Mouse (Mus musculus) midbrain, embryonic 13.5 days (tissue): Measurements from ENCODE around the gene Gpr155. TPM values are rescaled to one million over a fixed set of nuclear protein-coding genes. Genes with fewer than 3 reads are reported as not detected.

Experiments used
- ATAC-seq: fragments of 200-750 bp; cut with Nextera tagmentation; 2 replicates; pipeline ENCODE4 v1.8.0; 2017; ENCODE audit warnings: mild to moderate bottlenecking, moderate TSS enrichment, moderate library complexity
- H3K27ac ChIP-seq: fragments of 300-500 bp; sonication (generic); 2 replicates; pipeline ENCODE4 v1.5.1; 2015; ENCODE audit warnings: inconsistent platforms, mild to moderate bottlenecking, moderate library complexity
- H3K27me3 ChIP-seq: fragments of 300-500 bp; sonication (generic); 2 replicates; pipeline ENCODE4 v1.6.1; 2015; ENCODE audit warnings: mild to moderate bottlenecking, inconsistent platforms
- H3K36me3 ChIP-seq: fragments of 300-500 bp; sonication (generic); 2 replicates; pipeline ENCODE4 v1.6.1; 2015; ENCODE audit warnings: mild to moderate bottlenecking, inconsistent platforms
- H3K4me1 ChIP-seq: fragments of 300-500 bp; sonication (generic); replicated peaks from 2 replicates; pipeline ENCODE4 v1.6.1; 2015; ENCODE audit warnings: inconsistent platforms
- H3K4me2 ChIP-seq: fragments of 300-500 bp; sonication (generic); replicated peaks from 2 replicates; pipeline ENCODE4 v1.6.1; 2015; ENCODE audit warnings: moderate library complexity, mild to moderate bottlenecking, inconsistent platforms
- H3K4me3 ChIP-seq: fragments of 300-500 bp; sonication (generic); replicated peaks from 2 replicates; pipeline ENCODE4 v1.5.1; 2015; ENCODE audit warnings: mild to moderate bottlenecking, inconsistent platforms
- H3K9ac ChIP-seq: fragments of 300-500 bp; sonication (generic); replicated peaks from 2 replicates; pipeline ENCODE4 v1.6.1; 2015; ENCODE audit warnings: mild to moderate bottlenecking, inconsistent platforms
- H3K9me3 ChIP-seq: fragments of 300-500 bp; sonication (generic); 2 replicates; pipeline ENCODE4 v1.6.1; 2016; ENCODE audit warnings: mild to moderate bottlenecking, inconsistent platforms
- WGBS: fragments of 180-500 bp; shearing (Covaris S2); methylation state at CpG from one replicate; pipeline ENCODE4 v1.1.7; 2015; 5-methylcytosine and 5-hydroxymethylcytosine counted together
- polyA plus RNA-seq: library from polyadenylated mRNA; unstranded; fragments of >200 nt; fragmentation: Nextera tagmentation; extraction: Ambion mirVana; gene quantifications from 2 replicates; pipeline ENCODE4 v1.2.1, GENCODE M21; 2015

The Gpr155 gene
- polyA plus RNA-seq, 1 experiment from 2014 or later: 10.2 TPM

DNA sequence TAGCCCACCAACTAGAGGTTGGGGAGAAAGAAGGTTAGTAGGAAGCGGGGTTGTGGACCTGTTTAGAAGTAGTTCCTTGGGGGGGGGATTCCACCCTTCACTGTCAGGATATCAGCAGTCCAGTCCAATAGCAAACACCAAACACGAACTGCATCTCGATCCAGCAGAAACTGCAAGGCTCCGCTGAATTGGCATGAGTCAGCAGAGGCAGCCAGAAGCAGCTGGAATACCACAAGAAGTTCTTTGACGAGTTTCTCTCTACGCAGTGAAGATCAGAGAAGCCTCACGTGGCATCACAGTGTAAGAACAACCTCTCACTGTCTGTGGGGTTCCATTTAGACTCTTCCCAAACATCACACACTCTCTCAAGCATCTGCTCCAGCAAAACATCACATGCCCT lies 18.6 kb upstream of the Gpr155 start:
- WGBS: 91% methylated on average over 7 of the region's 7 CpGs
- no peaks in the 10 kb centered on the region; the same call in 1 of the 2 replicates for H3K4me1 ChIP-seq
- H3K9me3 ChIP-seq: no peaks in the 10 kb centered on the region
- H3K27ac ChIP-seq: no peak overlapping the region
- no peak overlapping the region for H3K4me3 ChIP-seq
- H3K4me2 ChIP-seq: no peak overlapping the region
- H3K9ac ChIP-seq: no peak overlapping the region
- no peaks in the 10 kb centered on the region for H3K36me3 ChIP-seq
- no peaks in the 10 kb centered on the region for H3K27me3 ChIP-seq
- ATAC-seq: no peak

DNA sequence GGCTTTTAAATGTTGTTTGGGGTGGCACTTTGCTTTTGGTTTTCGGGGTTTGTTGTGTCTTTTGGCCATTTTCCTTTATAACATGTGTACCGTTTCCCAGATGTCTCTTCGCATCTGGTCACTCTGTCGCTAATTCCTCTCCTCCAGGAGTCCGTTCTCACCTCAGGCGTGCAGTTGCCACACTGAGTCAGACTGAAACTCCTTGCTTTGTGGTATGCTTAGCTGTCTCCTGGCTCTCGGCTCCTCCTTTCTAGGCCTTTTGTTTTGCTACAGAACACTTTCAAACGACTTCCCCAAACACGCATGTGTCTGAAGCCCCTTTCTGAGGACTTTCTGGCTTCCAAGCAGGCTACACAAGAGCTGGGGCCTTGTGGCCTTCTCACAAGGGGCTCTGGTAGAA lies 18.1 kb upstream of the Gpr155 start:
- Histone ChIP-seq H3K9me3 (no peaks in the 10 kb centered on the region), H3K27ac (no peak overlapping the region), H3K27me3 (no peaks in the 10 kb centered on the region), H3K4me3 (no peak overlapping the region), H3K4me2 (no peak overlapping the region), H3K9ac (no peak overlapping the region), H3K36me3 (no peaks in the 10 kb centered on the region), H3K4me1 (no peaks in the 10 kb centered on the region; the same call in 1 of the 2 replicates)
- 85% methylated on average over 9 of the region's 9 CpGs for WGBS
- ATAC-seq: no peak

DNA sequence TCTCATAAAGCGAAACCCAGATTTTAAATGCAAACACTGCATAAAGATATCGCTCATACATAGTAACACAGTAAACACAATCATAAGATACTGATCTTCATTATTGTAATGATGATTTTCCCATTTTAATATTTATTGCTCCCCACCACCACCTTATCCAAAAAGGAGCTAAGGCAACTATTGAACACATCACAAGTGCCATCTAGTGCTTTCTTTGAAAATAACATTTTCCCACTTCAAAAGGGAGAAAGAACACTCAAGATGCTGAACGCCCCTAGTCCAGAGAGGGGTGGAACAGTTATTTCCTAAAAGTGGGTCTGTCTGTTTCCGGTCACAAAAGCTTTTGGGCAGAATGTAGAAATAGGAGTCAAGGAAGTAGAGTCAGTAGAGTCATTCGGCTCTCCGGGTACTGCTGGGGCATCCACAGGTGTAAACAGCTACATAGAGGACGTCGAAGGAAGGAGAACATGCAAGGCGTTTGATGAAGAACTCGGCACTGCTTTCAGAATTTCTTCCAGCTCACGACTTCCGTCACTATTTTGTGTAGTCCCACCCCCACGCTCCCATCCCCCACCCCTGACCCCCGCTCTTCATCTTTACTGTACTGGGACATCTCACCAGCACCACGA lies 17.1 kb upstream of the Gpr155 start:
- no peak overlapping the region for H3K27ac ChIP-seq
- H3K4me2 ChIP-seq: no peak overlapping the region
- no peaks in the 10 kb centered on the region for H3K36me3 ChIP-seq
- no peak overlapping the region for H3K9ac ChIP-seq
- no peaks in the 10 kb centered on the region; the same call in 1 of the 2 replicates for H3K4me1 ChIP-seq
- no peaks in the 10 kb centered on the region for H3K9me3 ChIP-seq
- H3K27me3 ChIP-seq: no peaks in the 10 kb centered on the region
- ATAC-seq: no peak
- no peak overlapping the region for H3K4me3 ChIP-seq
- 86% methylated on average over 15 of the region's 15 CpGs for WGBS

DNA sequence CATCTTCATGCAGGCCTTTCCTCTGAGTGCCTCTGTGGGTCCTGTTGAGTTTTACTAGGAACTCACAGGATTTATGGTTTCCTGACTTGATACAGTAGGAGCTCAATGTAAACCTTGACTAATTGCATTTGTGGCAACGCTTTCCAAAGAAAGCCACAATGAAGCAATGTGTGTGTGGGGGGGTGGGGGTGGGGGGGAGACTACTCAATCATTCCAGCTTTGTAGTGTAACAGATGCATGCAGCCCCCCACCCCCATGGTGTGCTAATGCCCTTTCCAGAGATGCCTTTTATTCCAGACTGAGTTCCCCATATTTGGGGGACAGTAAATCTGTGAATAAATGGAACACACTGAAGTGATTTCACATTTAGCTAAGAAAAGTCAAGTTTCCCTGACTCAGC lies 15.3 kb upstream of the Gpr155 start:
- Histone ChIP-seq H3K27me3 (no peaks in the 10 kb centered on the region), H3K9me3 (no peaks in the 10 kb centered on the region), H3K4me3 (no peak overlapping the region), H3K27ac (no peak overlapping the region), H3K36me3 (no peaks in the 10 kb centered on the region), H3K4me2 (no peak overlapping the region), H3K9ac (no peak overlapping the region), H3K4me1 (no peaks in the 10 kb centered on the region; the same call in 1 of the 2 replicates)
- ATAC-seq: no peak
- WGBS: 83% methylated on average over 1 of the region's 1 CpGs

DNA sequence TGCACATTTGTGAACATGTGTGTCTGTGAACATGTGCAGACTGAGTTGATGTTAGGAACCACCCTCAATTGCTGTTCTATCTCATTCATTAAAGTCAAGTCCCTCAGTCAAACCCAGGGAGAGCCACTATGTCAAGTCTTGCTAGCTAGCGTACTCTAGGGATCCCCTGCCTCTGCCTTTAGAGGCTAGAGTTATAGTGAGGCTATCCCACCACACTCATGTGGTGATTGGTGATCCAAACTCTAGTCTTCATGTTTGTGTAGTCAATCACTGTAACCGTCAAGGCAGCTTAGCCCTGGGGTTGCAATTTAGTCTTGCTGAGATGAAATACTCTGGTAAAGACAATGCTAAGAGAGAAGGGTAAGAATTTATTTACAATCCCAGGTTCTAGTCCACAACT lies 11.1 kb upstream of the Gpr155 start:
- no peaks in the 10 kb centered on the region for H3K9me3 ChIP-seq
- H3K27me3 ChIP-seq: no peaks in the 10 kb centered on the region
- H3K4me2 ChIP-seq: no peak overlapping the region
- H3K4me3 ChIP-seq: no peak overlapping the region
- ATAC-seq: no peak
- no peak overlapping the region for H3K27ac ChIP-seq
- H3K9ac ChIP-seq: no peak overlapping the region
- WGBS: 96% methylated on average over 2 of the region's 2 CpGs
- H3K36me3 ChIP-seq: no peaks in the 10 kb centered on the region
- no peaks in the 10 kb centered on the region; the same call in 1 of the 2 replicates for H3K4me1 ChIP-seq

DNA sequence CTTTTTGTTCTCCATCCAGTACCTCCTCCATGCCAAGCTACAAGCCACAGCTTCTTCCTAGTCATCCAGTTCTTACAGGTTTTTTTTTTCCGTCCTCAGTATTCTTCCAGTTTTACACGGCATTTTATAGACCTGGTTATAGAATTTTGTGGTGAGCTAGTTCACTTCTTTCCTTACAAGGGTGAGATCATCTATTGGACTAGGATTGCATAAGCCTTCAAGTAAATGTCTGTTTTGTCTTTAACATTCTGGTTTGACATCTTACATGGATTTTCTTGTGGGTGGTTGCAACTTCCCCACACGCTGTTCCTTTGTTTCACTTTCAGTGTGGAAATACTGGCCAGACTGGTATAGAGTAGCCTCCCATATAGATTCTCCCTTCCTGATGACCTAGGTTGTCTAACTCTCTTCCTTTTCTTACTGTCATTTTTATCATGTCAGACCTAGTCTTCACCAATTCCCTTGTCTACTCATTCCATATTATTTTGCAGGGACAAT lies 10.5 kb upstream of the Gpr155 start:
- no peak for ATAC-seq
- H3K9me3 ChIP-seq: no peaks in the 10 kb centered on the region
- no peak overlapping the region for H3K27ac ChIP-seq
- H3K4me2 ChIP-seq: no peak overlapping the region
- H3K36me3 ChIP-seq: no peaks in the 10 kb centered on the region
- no peaks in the 10 kb centered on the region; the same call in 1 of the 2 replicates for H3K4me1 ChIP-seq
- no peaks in the 10 kb centered on the region for H3K27me3 ChIP-seq
- H3K4me3 ChIP-seq: no peak overlapping the region
- no peak overlapping the region for H3K9ac ChIP-seq
- 96% methylated on average over 3 of the region's 3 CpGs for whole genome bisulfite sequencing

DNA sequence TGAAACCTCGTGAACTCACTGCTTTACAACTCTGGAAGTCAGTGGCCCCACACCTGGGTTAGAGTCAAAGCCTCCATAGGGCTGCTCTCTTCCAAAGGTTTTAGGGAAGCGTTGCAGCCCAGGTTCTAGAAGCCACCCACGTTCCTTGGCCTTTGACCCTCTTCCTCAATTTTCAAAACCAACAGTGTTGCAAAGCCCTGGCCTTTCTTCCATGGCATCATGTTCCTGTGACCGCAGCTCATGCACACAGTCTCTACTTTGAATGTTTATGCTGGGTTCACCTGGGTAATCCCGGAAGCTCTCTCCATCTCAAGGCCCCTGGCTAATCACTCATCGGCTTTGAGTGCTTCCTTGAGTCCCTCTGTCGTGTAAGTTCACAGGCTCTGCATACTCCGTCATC lies 9.1 kb upstream of the Gpr155 start:
- H3K36me3 ChIP-seq: no peaks in the 10 kb centered on the region

DNA sequence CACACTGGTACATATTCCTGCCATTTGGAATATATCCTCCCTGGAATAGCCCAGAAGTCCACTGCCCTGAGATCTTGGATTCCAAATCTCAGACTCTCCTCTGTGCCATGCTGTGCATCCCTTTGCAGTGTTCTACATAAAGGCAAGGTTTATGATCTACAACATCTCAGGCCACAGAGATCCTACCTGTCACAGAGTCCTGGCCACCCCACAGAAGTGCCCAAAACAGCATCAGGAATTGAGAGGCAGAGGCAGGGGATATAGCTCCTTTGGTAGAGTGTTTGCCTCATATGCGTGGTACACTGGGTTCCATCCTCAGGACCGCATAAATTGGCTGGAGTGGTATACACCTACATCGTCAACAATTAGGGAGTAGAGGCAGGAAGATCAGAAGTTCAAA lies 8.1 kb upstream of the Gpr155 start:
- 96% methylated on average over 3 of the region's 3 CpGs for WGBS
- Histone ChIP-seq H3K9me3 (no peaks in the 10 kb centered on the region), H3K4me3 (no peak overlapping the region), H3K27me3 (no peaks in the 10 kb centered on the region), H3K9ac (no peak overlapping the region), H3K4me2 (no peak overlapping the region), H3K4me1 (no peaks in the 10 kb centered on the region), H3K36me3 (no peaks in the 10 kb centered on the region), H3K27ac (no peak overlapping the region)
- no peak for ATAC-seq

More for the DNA sequence above, 9.1 kb upstream of the Gpr155 start:
- Histone ChIP-seq H3K27me3 (no peaks in the 10 kb centered on the region), H3K4me2 (no peak overlapping the region), H3K4me1 (no peaks in the 10 kb centered on the region), H3K9me3 (no peaks in the 10 kb centered on the region), H3K4me3 (no peak overlapping the region), H3K27ac (no peak overlapping the region), H3K9ac (no peak overlapping the region)
- ATAC-seq: no peak
- 85% methylated on average over 8 of the region's 8 CpGs for WGBS

DNA sequence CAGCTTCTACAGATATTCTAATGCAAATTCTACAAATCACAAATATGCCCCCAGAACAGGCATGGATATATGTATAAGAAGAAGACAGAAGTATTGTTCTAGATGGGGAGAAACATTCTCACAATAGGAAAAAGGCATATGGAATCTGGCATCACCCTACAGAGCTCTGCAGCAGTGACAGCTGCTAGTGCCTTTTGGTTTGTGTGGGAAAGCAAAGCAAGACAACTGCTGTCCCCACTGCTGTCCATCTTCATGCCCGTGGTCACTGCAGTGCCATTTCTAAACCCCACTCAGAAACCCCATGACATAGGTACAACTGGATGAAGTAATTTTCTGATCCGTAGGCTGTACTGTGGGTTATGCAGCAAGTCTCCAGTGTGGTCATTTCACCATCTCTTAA lies 6.4 kb upstream of the Gpr155 start:
- no peaks in the 10 kb centered on the region for H3K27me3 ChIP-seq
- no peak overlapping the region for H3K4me3 ChIP-seq
- no peaks in the 10 kb centered on the region for H3K9me3 ChIP-seq
- no peak overlapping the region for H3K27ac ChIP-seq
- no peak overlapping the region for H3K9ac ChIP-seq
- 70% methylated on average over 2 of the region's 2 CpGs for WGBS
- no peaks in the 10 kb centered on the region for H3K4me1 ChIP-seq
- H3K4me2 ChIP-seq: no peak overlapping the region
- H3K36me3 ChIP-seq: no peaks in the 10 kb centered on the region
- no peak for ATAC-seq

DNA sequence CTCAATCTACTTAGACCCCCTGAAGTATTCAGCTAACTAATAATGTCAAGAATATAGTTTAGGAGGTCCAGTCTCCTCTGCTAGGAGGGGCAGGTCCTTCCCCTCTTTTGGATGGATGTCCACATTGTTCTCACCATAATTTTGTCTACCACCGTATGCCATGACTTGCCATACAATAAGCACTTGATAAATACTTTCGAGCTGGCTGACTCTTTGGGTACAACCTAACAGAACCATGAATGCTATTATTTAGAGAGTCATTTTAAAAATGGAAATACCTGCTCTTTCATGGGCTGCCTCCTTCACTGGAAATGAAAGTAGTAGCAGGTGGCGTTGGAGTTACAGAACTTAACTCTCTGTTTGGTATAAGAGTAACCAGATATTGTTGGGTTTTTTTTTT lies 3.6 kb upstream of the Gpr155 start:
- WGBS: 91% methylated on average over 3 of the region's 3 CpGs

DNA sequence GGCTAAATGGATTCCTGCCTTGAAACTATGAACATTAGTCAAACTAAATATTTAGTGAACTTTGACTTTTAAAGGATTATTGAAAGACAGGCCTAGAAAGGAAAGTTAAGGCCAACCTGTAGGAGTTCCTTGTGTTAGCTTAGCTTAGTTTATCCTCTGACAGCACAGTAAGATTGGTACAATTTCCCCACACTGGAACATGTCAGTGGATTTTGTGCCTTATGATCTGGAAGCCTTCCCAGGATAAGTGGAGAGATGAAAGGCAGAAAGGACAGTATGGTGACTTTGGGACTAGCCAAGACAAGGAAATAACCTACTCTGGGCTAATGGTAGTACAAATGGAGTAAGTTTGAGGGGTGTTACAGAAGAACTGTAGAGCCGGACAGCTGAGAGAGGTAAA lies 1.4 kb upstream of the Gpr155 start:
- ATAC-seq: no peak
- WGBS: 97% methylated on average over 1 of the region's 1 CpGs
- no peak overlapping the region for H3K27ac ChIP-seq

More for the DNA sequence above, 3.6 kb upstream of the Gpr155 start:
- H3K4me3 ChIP-seq: no peak overlapping the region
- H3K4me1 ChIP-seq: peaks cover 6% of the 10 kb centered on the region
- H3K27me3 ChIP-seq: no peaks in the 10 kb centered on the region
- no peaks in the 10 kb centered on the region for H3K36me3 ChIP-seq
- no peaks in the 10 kb centered on the region for H3K9me3 ChIP-seq
- no peak overlapping the region for H3K9ac ChIP-seq
- H3K27ac ChIP-seq: no peak overlapping the region
- H3K4me2 ChIP-seq: no peak overlapping the region
- no peak for ATAC-seq

DNA sequence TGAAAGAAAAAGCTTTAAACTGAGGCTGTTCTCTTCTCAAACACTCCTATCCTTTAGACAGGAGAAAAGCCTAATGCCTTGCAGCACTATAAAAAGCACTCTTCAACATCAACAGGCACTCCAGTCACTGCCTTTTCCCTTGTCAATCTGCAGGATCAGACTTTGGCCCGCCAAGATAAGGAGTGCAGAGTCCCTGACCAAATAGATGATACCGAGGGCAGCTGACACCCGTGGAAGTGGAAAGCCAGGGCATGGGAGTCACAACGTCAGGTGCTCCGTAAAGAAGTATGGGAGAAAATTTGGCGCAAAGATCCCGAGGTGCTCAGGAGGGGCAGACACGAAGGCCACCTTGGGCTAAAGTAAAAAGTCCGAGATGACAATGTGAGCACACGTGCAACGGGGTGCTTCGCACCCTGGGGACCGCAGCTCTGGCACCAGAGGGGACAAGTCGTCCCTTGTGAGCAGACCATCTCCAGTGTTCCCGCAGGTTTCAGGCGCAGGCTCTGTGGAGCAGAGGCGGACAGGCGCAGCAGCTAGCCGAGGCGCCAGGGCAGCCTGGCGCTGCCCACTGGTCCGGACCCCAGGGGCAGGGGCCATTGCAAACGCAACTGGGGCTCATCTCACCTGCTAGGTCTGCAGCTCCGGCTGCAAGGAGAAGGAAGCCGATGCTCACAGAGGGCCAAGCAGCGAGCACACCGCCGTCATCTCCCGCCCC lies 574 bp downstream of the Gpr155 start:
- 0 out of 2 replicates have a peak, but pooled peaks cover 2% of the 10 kb centered on the region for H3K36me3 ChIP-seq
- peak overlapping the region; percentile 74 for H3K4me3 ChIP-seq
- 2% methylated on average over 29 of the region's 29 CpGs for WGBS
- H3K27me3 ChIP-seq: 0 out of 2 replicates have a peak, but pooled peaks cover 5% of the 10 kb centered on the region
- H3K9ac ChIP-seq: peak overlapping the region; percentile 81
- no peaks in the 10 kb centered on the region for H3K9me3 ChIP-seq
- peak overlapping the region; percentile 69 for H3K27ac ChIP-seq
- ATAC-seq: no peak
- peaks cover 6% of the 10 kb centered on the region for H3K4me1 ChIP-seq
- H3K4me2 ChIP-seq: peak overlapping the region; percentile 92

More for the DNA sequence above, 1.4 kb upstream of the Gpr155 start:
- Histone ChIP-seq H3K4me3 (no peak overlapping the region), H3K4me2 (no peak overlapping the region), H3K4me1 (peaks cover 6% of the 10 kb centered on the region), H3K27me3 (0 out of 2 replicates have a peak, but pooled peaks cover 5% of the 10 kb centered on the region), H3K9ac (no peak overlapping the region), H3K36me3 (no peaks in the 10 kb centered on the region), H3K9me3 (no peaks in the 10 kb centered on the region)
